Mouse (Mus musculus): ENCODE measurements at regions not wholly inside any gene's neighbourhood (a gene's known extent, or its start where the extent isn't known, plus 50 kb on each side); places are given as distances from the start of the nearest gene placed in this dataset.

- H3K9ac ChIP-seq: no peak overlapping the region
- no peak overlapping the region for H3K4me3 ChIP-seq
- no peaks in the 10 kb centered on the region for H3K36me3 ChIP-seq
- no peak for ATAC-seq (ENCODE audit: low FRiP score, low read depth)
- H3K9me3 ChIP-seq: no peaks in the 10 kb centered on the region
- no peak overlapping the region for H3K27ac ChIP-seq
- no peak overlapping the region for H3K4me2 ChIP-seq (replicated peaks)
- no peaks in the 10 kb centered on the region for H3K27me3 ChIP-seq (replicated peaks)
- no peaks in the 10 kb centered on the region for H3K4me1 ChIP-seq
- WGBS: 84% methylated on average over 2 of the region's 2 CpGs
Observed at GRCm38 (mm10) chr6:112221373-112221772, 52.2 kb upstream of the Lmcd1 start.

GRCm38 (mm10) chr6:112223325-112223724, 50.2 kb upstream of the Lmcd1 start:
- Histone ChIP-seq H3K4me3 (no peak overlapping the region), H3K9ac (no peak overlapping the region), H3K27me3 (replicated peaks) (no peaks in the 10 kb centered on the region), H3K36me3 (no peaks in the 10 kb centered on the region), H3K4me2 (replicated peaks) (no peak overlapping the region), H3K4me1 (no peaks in the 10 kb centered on the region), H3K27ac (no peak overlapping the region), H3K9me3 (no peaks in the 10 kb centered on the region)
- WGBS: 81% methylated on average over 7 of the region's 7 CpGs
- ATAC-seq (ENCODE audit: low FRiP score, low read depth): no peak
